Mouse (Mus musculus): ENCODE data around the gene Krtcap3. TPM values are rescaled to one million over a fixed set of nuclear protein-coding genes. Genes with fewer than 3 reads are reported as not detected.

Gene Krtcap3
- polyA plus RNA-seq, 1 experiment from 2014 or later: 71.9 TPM

- Histone ChIP-seq H3K27me3 (replicated peaks; ENCODE audit: control insufficient read depth, insufficient read depth, low read length) (no peaks in the 10 kb centered on the region), H3K4me2 (ENCODE audit: low read length) (peak overlapping the region; percentile 86), H3K4me1 (replicated peaks; ENCODE audit: control insufficient read depth, insufficient read depth, low read length) (peaks cover 13% of the 10 kb centered on the region), H3K9me3 (ENCODE audit: control insufficient read depth, low read length) (no peaks in the 10 kb centered on the region), H3K9ac (ENCODE audit: low read length) (peak overlapping the region; percentile 58; the same call in 1 of the 2 replicates), H3K27ac (ENCODE audit: low read depth) (no peak overlapping the region), H3K4me3 (ENCODE audit: low read depth, low read length) (no peak overlapping the region), H3K36me3 (ENCODE audit: control insufficient read depth, insufficient read depth, low read length) (peaks cover 44% of the 10 kb centered on the region)
- ATAC-seq (replicated peaks; ENCODE audit: low FRiP score, low TSS enrichment, low read depth): no peak
- 71% methylated on average over 3 of the region's 3 CpGs for WGBS
- no peak for DNase-seq (ENCODE audit: low spot score)
These were observed 38.2 kb downstream of the Krtcap3 start for GRCm38 (mm10) chr5:31289626-31290230.

GRCm38 (mm10) chr5:31290521-31291360 lies 39.2 kb downstream of the Krtcap3 start, which contains the start of gene Ift172:
Gene Ift172, minus strand, starts transcription at chr5:31291116.
- peak within 1 kb of the TSS; percentile 58 for H3K9ac ChIP-seq (ENCODE audit: low read length)
- peak within 1 kb of the TSS; percentile 86 for H3K4me2 ChIP-seq (ENCODE audit: low read length)
- H3K9me3 ChIP-seq (ENCODE audit: control insufficient read depth, low read length): no peaks in the 10 kb centered on the region

GRCm38 (mm10) chr5:31291361-31291688 lies 39.8 kb downstream of the Krtcap3 start:
- H3K4me2 ChIP-seq (ENCODE audit: low read length): peak overlapping the region; percentile 86
- WGBS: 4% methylated on average over 9 of the region's 9 CpGs
- peak overlapping the region; percentile 66 for H3K4me3 ChIP-seq (ENCODE audit: low read depth, low read length)
- no peak for ATAC-seq (replicated peaks; ENCODE audit: low FRiP score, low TSS enrichment, low read depth)
- H3K27ac ChIP-seq (ENCODE audit: low read depth): peak overlapping the region; percentile 87
- H3K4me1 ChIP-seq (replicated peaks; ENCODE audit: control insufficient read depth, insufficient read depth, low read length): peaks cover 18% of the 10 kb centered on the region
- no peaks in the 10 kb centered on the region for H3K9me3 ChIP-seq (ENCODE audit: control insufficient read depth, low read length)
- no peak for DNase-seq (ENCODE audit: low spot score)
- H3K36me3 ChIP-seq (ENCODE audit: control insufficient read depth, insufficient read depth, low read length): peaks cover 28% of the 10 kb centered on the region
- H3K9ac ChIP-seq (ENCODE audit: low read length): peak overlapping the region; percentile 50
- no peaks in the 10 kb centered on the region for H3K27me3 ChIP-seq (replicated peaks; ENCODE audit: control insufficient read depth, insufficient read depth, low read length)

More at GRCm38 (mm10) chr5:31290521-31291360, 39.2 kb downstream of the Krtcap3 start, which contains the start of gene Ift172:
- Histone ChIP-seq H3K4me1 (replicated peaks; ENCODE audit: control insufficient read depth, insufficient read depth, low read length) (peaks cover 18% of the 10 kb centered on the region), H3K4me3 (ENCODE audit: low read depth, low read length) (peak within 1 kb of the TSS; percentile 66), H3K36me3 (ENCODE audit: control insufficient read depth, insufficient read depth, low read length) (peaks cover 34% of the 10 kb centered on the region), H3K27me3 (replicated peaks; ENCODE audit: control insufficient read depth, insufficient read depth, low read length) (no peaks in the 10 kb centered on the region), H3K27ac (ENCODE audit: low read depth) (peak within 1 kb of the TSS; percentile 87)
- peak; percentile 94 for DNase-seq (ENCODE audit: low spot score)
- 2% methylated on average over 45 of the region's 45 CpGs for whole genome bisulfite sequencing
- ATAC-seq (replicated peaks; ENCODE audit: low FRiP score, low TSS enrichment, low read depth): peak; percentile 90

GRCm38 (mm10) chr5:31294964-31295605 lies 43.6 kb downstream of the Krtcap3 start:
- Histone ChIP-seq H3K27me3 (replicated peaks; ENCODE audit: control insufficient read depth, insufficient read depth, low read length) (no peaks in the 10 kb centered on the region), H3K36me3 (ENCODE audit: control insufficient read depth, insufficient read depth, low read length) (peaks cover 25% of the 10 kb centered on the region), H3K4me2 (ENCODE audit: low read length) (peak overlapping the region; percentile 91), H3K9ac (ENCODE audit: low read length) (peak overlapping the region; percentile 84), H3K4me3 (ENCODE audit: low read depth, low read length) (peak overlapping the region; percentile 90), H3K9me3 (ENCODE audit: control insufficient read depth, low read length) (no peaks in the 10 kb centered on the region), H3K27ac (ENCODE audit: low read depth) (0 out of 2 replicates have a peak overlapping the region, but pooled peaks have one; percentile 33), H3K4me1 (replicated peaks; ENCODE audit: control insufficient read depth, insufficient read depth, low read length) (peaks cover 14% of the 10 kb centered on the region)
- ATAC-seq (replicated peaks; ENCODE audit: low FRiP score, low TSS enrichment, low read depth) (peak; percentile 46; the same call in 1 of the 2 replicates), DNase-seq (ENCODE audit: low spot score) (peak; percentile 64)
- 5% methylated on average over 25 of the region's 29 CpGs for WGBS

- peak; percentile 61 for ATAC-seq (replicated peaks; ENCODE audit: low FRiP score, low TSS enrichment, low read depth)
- WGBS: under 1% methylated on average over 27 of the region's 46 CpGs
These were observed 44.2 kb downstream of the Krtcap3 start, which contains the start of gene Fndc4 for GRCm38 (mm10) chr5:31295606-31296141. Gene Fndc4, minus strand, starts transcription at chr5:31296080.

GRCm38 (mm10) chr5:31297047-31297757 lies 45.7 kb downstream of the Krtcap3 start, which contains the start of gene Gckr:
Gene Gckr, plus strand, starts transcription at chr5:31297443.
- H3K4me2 ChIP-seq (ENCODE audit: low read length): peak within 1 kb of the TSS; percentile 91
- no peaks in the 10 kb centered on the region for H3K27me3 ChIP-seq (replicated peaks; ENCODE audit: control insufficient read depth, insufficient read depth, low read length)
- no peaks in the 10 kb centered on the region for H3K9me3 ChIP-seq (ENCODE audit: control insufficient read depth, low read length)
- H3K27ac ChIP-seq (ENCODE audit: low read depth): no peak within 1 kb of the TSS
- no peak within 1 kb of the TSS for H3K4me3 ChIP-seq (ENCODE audit: low read depth, low read length)
- H3K4me1 ChIP-seq (replicated peaks; ENCODE audit: control insufficient read depth, insufficient read depth, low read length): peaks cover 9% of the 10 kb centered on the region
- DNase-seq (ENCODE audit: low spot score) (no peak), ATAC-seq (replicated peaks; ENCODE audit: low FRiP score, low TSS enrichment, low read depth) (no peak)
- peaks cover 25% of the 10 kb centered on the region for H3K36me3 ChIP-seq (ENCODE audit: control insufficient read depth, insufficient read depth, low read length)
- H3K9ac ChIP-seq (ENCODE audit: low read length): no peak within 1 kb of the TSS; the same call in 1 of the 2 replicates
- 66% methylated on average over 13 of the region's 13 CpGs for WGBS

More at GRCm38 (mm10) chr5:31295606-31296141, 44.2 kb downstream of the Krtcap3 start, which contains the start of gene Fndc4:
- Histone ChIP-seq H3K9me3 (ENCODE audit: control insufficient read depth, low read length) (no peaks in the 10 kb centered on the region), H3K4me3 (ENCODE audit: low read depth, low read length) (peak within 1 kb of the TSS; percentile 90), H3K4me1 (replicated peaks; ENCODE audit: control insufficient read depth, insufficient read depth, low read length) (peaks cover 12% of the 10 kb centered on the region), H3K4me2 (ENCODE audit: low read length) (peak within 1 kb of the TSS; percentile 91), H3K27ac (ENCODE audit: low read depth) (0 out of 2 replicates have a peak within 1 kb of the TSS, but pooled peaks have one; percentile 43), H3K9ac (ENCODE audit: low read length) (peak within 1 kb of the TSS; percentile 84), H3K36me3 (ENCODE audit: control insufficient read depth, insufficient read depth, low read length) (peaks cover 25% of the 10 kb centered on the region), H3K27me3 (replicated peaks; ENCODE audit: control insufficient read depth, insufficient read depth, low read length) (no peaks in the 10 kb centered on the region)
- peak; percentile 80 for DNase-seq (ENCODE audit: low spot score)

- Histone ChIP-seq H3K27ac (ENCODE audit: low read depth) (no peak overlapping the region), H3K27me3 (replicated peaks; ENCODE audit: control insufficient read depth, insufficient read depth, low read length) (no peaks in the 10 kb centered on the region), H3K4me1 (replicated peaks; ENCODE audit: control insufficient read depth, insufficient read depth, low read length) (peaks cover 9% of the 10 kb centered on the region), H3K4me2 (ENCODE audit: low read length) (no peak overlapping the region), H3K4me3 (ENCODE audit: low read depth, low read length) (no peak overlapping the region), H3K36me3 (ENCODE audit: control insufficient read depth, insufficient read depth, low read length) (peaks cover 17% of the 10 kb centered on the region), H3K9ac (ENCODE audit: low read length) (no peak overlapping the region), H3K9me3 (ENCODE audit: control insufficient read depth, low read length) (no peaks in the 10 kb centered on the region)
- no peak for ATAC-seq (replicated peaks; ENCODE audit: low FRiP score, low TSS enrichment, low read depth)
- 71% methylated on average over 3 of the region's 3 CpGs for WGBS
- DNase-seq (ENCODE audit: low spot score): no peak
These were observed 46.5 kb downstream of the Krtcap3 start for GRCm38 (mm10) chr5:31297981-31298380.
